Mouse (Mus musculus): Measurements from ENCODE around the gene Slc12a1.
"Not testable (repeated sequence)": the region's sequence is repeated elsewhere in the genome, so short reads cannot be mapped to it uniquely, and the experiment has no call there.

Slc12a1 gene

DNA sequence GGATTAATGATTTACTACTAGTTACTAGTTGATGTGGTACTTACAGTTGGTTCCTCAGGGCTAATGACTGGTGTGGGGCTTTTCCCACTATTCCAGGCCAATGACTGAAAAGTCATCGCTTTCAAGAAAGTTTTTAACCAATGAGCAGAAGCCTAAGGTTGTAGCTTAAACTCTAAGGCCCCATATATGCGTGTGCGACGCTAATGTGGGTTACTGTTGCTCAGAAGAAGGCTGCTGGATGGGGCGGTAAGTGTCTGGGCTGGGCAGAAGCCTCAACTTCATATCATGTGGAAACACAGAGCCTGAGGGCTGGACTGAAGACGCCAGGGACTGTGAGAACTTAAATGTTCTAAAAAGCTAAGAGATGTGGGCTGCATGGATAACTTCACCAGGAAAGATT is at the start of gene Slc12a1:
Gene Slc12a1 (plus strand): TSS at position 118 of the 400 bp plus-strand sequence.
- DNase-seq, result peak; percentile 49

DNA sequence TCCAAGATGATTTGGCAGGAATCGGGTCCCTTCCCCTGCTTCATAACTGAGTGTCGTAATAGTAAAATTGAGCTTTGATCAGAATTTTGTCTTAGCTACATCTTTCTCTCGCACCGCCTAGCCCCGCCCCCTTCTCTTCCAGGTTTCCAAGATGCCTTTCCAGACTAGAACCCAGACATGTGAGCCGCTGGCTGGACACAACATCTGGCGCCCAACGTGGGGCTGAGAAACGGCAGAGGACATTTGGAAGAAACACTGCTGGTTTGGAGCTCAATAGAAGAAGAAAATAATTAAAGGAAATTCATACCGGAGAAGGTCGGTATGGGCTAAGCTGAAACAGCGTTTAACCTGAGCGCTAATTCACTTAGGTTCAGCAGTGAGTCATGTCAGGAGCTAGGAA is 47.8 kb upstream of the Slc12a1 start:
- DNase-seq, result not testable (repeated sequence)

DNA sequence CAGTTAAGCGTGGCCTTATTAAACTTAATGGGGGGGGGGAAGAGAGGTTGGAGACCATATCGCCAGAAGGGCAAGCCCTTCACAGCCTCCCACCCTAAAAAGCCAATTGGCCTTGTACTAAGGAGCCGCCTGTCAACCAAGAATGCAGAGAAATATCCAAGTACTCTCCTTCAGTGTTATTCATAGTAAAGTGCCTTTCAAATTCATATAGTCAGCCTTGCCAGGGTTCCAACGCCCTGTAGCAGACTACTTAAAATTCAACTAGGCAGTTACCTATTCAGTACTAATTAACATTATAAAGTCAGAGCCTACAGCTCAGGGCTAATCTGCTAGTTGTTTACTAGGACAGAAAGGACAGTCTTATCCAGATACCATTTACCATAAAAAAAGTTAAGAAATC is 45.8 kb upstream of the Slc12a1 start:
- peak; percentile 60 for DNase-seq

GRCm38 (mm10) chr2:125119381-125120110 is 32.8 kb upstream of the Slc12a1 start:
- DNase-seq, result no peak

DNA sequence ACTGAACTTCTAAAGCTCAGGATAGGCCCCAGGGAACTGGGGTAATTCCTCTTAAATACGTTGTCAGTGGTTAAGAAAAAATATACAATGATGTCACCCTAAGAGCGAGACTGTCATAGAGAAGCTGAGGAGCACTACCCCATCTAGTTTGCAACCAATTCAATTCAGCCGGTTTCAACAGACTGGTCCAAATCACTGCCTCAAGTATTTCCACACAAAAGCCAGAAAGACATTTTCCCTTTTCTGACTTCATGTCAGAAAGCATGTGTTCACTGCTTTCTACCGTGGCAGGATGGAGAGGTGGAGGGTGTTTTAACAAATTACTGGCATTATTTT is 30.0 kb upstream of the Slc12a1 start:
- no peak for DNase-seq

DNA sequence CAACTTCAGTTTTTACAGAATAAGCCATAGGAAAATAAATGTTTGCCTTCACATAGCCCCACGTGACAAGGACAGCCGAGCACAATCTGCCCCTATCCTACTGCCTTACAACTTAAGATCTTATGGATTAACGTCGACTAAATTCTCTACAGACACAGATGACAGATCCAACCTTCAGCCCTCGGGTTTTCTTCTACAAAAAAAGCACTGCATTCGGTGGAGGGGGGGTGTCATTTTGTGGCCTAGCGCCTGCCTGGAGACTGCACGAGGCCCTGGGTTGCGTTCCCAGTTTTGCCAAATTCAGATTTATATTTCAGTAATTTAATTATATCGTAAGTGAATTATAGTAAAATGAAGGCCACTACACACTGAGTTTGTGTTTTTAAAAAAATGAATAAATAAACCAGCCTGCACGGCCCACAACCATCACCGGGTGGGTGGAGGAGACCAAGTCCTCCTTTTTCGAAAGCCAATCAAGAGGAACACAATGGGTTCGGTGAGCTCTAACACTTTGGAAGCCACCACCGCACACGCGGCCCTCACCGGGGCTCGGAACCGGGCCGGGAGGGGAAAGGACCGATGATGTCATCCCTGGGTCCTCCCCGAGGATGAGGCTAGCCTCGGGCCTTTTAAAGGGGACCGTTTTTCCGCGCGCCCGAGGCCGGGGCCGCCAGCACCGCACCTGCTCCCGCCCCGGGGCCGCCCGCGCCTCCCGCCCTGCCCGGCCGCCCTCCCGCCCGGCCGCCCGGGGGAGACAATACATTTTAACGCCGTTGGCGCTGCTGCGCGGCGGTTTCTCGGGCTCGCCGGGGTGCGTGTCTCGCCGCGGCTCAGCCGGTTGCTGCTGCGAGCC is 29.5 kb upstream of the Slc12a1 start:
- DNase-seq, result peak; percentile 26

DNA sequence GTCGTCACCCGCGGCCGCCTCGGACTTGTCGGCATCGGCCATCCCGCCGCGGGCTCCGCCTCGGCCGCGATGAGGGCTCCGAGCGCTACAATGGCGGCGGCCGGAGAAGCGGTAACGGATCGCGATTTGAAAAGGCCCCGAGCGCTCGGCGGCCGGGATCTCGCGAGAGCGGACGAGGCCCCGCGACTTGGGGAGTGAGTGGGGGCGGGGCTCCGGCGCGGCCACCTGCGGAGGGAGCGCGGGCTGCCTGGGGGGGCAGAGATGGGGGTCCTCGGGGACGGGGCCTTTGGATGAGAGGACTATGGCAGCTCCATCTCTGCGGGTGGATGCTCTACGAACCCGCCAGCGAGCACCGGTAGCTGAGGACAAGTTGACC is 28.8 kb upstream of the Slc12a1 start, which contains the start of gene Myef2:
Gene Myef2 (minus strand): TSS at position 185 of the 376 bp plus-strand sequence.
- peak; percentile 69 for DNase-seq

DNA sequence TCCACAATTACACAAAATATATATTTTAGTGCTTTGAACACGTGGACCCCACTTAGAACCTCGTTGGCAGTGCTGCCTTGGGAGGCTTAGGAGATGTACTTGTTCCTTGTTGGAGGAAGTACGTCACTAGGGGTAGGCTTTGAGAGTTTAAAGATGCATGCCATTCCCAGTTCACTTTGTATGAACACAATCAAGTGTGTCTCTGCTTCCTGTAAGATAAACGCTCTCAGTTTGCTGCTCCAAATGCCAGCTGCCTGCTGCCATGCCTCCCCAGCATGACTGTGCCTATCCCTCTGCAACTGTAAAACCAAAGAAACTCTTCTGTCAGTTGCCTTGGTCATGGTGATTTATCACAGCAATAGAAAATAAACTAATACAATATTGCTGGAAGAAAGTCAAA is 26.5 kb upstream of the Slc12a1 start:
- DNase-seq, result no peak

DNA sequence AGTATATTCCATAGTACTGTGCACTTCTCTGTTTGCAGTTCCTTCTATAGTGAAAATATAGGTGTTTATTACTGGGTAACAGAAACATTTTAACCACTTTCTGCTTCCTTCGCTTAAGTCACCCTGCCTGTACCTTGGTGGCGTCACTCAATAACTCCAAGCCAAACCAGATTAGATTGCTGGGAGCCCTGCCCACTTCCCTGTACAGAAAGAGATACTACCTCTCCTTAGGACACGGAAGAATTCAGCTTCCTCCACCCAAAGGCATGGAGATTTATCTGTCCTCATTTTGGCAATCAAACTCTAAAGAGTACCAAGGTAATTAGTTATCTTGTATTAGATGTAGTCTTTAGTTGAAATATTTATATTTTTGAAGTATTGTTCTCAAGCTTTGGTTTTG is 25.5 kb upstream of the Slc12a1 start:
- no peak for DNase-seq

DNA sequence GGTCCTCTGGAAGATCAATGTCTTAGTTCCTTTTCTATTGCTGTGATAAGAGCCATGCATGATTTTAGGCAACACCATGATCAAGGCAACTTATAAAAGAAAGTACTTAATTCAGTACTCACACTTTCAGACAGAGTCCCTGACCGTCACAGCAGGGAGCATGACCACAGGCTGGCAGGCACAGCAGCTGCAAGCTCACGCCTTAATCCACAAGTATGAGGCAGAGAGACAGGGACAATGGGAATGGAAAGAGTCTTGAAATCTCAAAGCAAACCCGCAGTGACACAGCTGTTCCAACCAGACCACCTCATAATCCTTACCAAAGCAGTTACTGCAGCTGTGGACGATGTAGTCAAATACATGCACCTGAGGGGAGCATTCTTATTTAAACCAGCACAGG is 18.2 kb upstream of the Slc12a1 start:
- DNase-seq, result no peak

- peak; percentile 57 for DNase-seq
These were observed 16.1 kb upstream of the Slc12a1 start, which contains the start of gene Ctxn2 for GRCm38 (mm10) chr2:125135903-125136811. Gene Ctxn2 (plus strand): TSS chr2:125136692.

- DNase-seq, result no peak
These were observed 15.5 kb upstream of the Slc12a1 start for GRCm38 (mm10) chr2:125136846-125137245.

GRCm38 (mm10) chr2:125142336-125142735 is 10.0 kb upstream of the Slc12a1 start:
- no peak for DNase-seq

GRCm38 (mm10) chr2:125154294-125154693 is 2.0 kb downstream of the Slc12a1 start:
- DNase-seq, result no peak

GRCm38 (mm10) chr2:125155504-125155903 is 3.2 kb downstream of the Slc12a1 start:
- no peak for DNase-seq

DNA sequence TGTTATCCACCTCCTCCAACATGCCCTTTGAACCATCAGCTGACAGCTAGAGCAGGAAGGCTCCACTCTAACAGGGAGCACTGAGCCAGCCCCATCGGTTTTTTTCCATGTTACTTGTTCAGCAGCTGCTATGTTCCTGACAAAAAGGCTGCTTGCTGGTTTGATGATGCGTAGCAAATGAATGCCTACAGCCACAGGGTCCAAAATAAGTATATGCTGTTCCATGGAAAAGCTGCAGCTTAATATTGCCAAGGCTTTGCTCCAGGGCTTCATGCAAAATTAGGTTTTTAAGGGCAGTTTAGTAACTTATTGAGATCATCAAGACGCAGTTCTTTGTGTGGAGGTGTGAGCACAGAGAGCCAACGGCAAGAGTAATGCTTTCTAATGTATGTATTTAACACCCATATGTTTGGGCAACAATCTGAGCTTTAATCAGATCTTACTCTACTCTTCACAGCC is 9.7 kb downstream of the Slc12a1 start:
- peak; percentile 57 for DNase-seq

DNA sequence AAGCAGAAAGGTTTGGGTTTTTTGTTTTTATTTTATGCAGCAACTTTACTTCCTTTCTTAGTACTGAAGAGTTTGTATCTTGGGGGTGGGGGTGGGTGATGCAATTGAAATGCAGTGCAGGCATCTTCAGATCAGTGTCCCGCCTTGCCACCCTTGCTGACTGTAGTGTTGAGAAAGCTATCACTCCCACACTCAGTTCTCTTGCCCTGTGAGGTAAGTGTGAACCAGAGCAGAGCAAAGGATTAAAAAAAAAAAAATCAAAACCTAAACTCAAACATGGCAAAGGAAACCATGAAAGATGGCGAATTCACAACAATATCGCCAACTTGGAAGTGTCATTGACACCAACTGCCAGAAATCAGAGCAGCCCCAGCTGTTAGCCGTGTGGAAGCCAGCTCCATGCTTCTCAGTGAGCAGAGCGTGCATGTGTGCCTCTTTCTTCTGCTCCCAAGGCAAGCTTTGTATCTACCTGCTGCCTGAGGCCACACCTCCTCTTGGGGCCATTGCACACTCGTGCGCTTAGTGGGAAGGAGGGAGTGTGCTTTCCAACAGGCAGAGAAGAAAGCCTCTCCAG is 26.0 kb downstream of the Slc12a1 start:
- DNase-seq, result no peak

DNA sequence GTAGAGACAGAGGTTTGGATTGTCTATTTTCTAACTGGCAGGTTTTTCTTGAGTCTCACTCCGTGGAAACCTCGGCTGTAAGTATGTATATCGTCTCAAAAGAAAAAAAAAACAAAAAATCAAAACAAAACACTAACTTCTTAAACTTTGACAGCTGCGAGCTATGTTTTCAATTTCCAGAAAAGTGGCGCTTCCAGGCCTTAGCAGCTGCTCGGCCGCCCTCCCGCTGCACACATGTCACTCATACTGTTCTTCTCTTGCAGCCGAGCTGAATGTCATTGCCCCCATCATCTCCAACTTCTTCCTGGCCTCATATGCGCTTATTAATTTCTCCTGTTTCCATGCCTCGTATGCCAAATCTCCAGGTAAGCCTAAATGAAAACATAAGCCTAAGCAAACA is 35.6 kb downstream of the Slc12a1 start:
- no peak for DNase-seq

DNA sequence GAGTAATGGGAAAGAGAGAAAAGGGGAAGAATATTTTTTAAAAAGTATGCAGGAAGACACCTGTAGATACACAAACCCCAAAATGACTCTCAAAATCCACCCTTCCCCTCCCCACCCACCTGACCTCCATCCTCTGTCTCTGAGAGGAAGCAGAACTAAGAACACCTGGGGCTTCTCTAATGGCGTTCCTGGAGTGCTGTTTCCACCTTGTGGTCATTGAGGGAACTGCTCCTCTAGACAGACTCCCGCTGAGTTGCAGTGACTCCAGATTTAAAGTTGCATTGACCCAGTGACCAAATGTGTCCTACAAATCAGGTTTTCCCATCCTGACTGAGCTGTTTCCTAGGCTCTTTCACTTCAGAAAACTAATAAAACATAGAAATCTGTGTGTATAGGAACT is 36.9 kb downstream of the Slc12a1 start:
- peak; percentile 75 for DNase-seq

DNA sequence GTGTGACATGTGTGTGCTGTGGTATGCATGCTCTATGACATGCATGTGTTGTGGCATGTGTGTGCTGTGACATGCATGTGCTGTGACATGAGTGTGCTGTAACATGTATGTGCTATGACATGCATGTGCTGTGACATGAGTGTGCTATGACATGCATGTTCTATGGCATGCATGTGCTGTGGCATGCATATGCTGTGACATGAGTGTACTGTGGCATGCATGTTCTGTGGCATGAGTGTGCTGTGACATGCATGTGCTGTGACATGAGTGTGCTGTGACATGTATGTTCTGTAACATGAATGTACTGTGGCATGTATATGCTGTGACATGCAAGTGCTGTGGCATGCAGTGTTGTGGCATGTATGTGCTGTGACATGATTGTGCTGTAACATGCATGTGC is 40.6 kb downstream of the Slc12a1 start:
- no peak for DNase-seq

- no peak for DNase-seq
These were observed 44.5 kb downstream of the Slc12a1 start for GRCm38 (mm10) chr2:125196771-125197170.

DNA sequence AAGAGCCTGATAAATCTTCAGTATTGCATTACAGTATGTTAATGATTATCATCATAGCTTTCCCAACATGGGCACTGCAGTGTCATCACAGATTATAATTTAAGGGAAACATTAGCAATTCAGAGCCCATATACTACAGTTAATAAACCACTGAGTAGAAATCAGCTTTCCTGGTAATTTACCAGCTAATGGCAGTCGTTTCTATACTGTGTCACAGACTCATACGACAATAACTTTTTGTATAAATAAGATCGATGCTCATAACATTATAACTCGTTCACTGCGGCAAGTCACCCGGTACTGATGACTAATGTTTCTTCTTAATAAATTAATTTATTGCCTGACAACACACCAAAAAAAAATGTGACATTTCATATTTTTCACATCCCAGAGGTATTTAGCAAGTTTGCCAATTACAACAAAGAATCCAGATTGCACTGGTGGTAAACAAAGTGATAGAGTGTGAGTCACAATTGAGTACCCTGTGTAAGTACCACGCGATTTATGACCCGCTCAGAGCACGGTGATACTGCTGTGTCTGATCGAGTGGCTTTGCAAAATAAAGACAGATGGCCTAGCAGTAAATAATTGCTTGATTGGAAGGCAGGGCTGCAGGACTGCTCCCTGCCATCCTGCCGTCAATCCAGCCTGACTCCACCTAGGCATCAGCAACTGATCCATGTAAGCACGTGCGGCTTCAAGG is 56.7 kb downstream of the Slc12a1 start:
- DNase-seq, result no peak

All from kidney, adult 9 months (tissue).